Mouse (Mus musculus): ENCODE results near the gene Treml2.

DNA sequence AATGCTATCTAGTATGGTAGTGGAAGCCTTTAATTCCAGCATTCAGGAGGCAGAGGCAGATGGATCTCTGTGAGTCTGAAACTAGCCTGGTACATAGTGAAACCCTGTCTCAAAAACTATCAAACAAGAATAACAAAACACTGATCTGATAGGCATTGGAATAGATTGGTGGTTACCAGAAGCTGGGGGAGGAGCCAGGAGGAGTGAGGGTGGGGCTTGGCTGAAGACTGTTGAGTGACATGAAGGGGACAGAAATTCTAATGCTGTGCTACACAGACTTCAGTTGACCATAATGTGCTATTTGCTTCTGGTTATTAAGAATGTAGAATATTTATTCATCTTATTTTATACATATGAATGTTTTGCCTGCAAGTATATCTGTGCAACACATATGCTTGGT, 31.0 kb upstream of the Treml2 start:
- TF ChIP-seq CTCF (IDR thresholded peaks at IDR 0.05): no peak
- no peak for TF ChIP-seq EP300 (IDR thresholded peaks at IDR 0.05)

Measured in lung, postnatal 0 days (tissue).